Mouse (Mus musculus) lung, postnatal 10 days (tissue): Measurements from ENCODE around the gene Gckr.
A peak's percentile ranks its signal among the peaks of the same experiment; 100 is the strongest.

Source experiments
- DNase-seq: peaks from one replicate; pipeline ENCODE4 v3.0.0; 2021

Gckr gene

DNA sequence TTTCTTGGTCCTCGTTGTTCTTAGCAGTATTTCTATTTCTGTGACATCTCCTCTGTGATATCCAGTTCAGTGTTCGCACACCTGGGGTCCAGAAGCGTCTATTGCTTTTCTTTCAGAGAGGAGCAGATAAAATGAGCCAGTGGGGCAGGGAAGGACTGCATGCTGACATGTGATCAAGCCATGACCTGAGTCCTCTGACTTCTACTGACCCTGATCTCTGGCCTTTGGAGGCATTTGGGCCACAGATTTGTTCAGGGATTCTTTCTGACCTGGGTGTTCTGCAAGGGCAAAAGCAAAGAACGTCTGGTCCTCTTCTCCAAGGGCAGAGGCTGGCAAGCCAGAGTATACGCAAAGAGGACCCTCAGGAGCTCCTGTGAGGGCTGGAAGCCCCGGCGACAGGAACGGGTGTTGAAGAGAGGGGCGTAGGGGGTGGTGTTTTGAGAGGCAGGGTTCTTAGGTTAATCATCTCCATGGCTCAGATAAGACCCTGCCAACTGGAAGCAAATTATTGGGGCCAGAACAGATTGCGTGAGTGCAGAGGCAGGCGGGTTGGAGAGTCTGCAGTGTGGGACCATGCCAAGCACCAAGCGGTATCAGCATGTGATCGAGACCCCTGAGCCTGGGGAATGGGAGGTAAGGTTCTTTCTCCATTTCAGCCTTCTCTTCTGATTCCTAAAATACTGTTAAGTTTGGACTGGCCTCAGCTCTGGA is at the start of gene Gckr:
Gene Gckr (plus strand): TSS at position 397 of the 711 bp plus-strand sequence.
- no peak for DNase-seq

GRCm38 (mm10) chr5:31250716-31251115 is 46.5 kb upstream of the Gckr start:
- no peak for DNase-seq

- DNase-seq: peak; percentile 73
Observed at GRCm38 (mm10) chr5:31251541-31252101, 45.6 kb upstream of the Gckr start, which contains the start of gene Krtcap3. TSS of gene Krtcap3 (plus strand) at chr5:31251691.

DNA sequence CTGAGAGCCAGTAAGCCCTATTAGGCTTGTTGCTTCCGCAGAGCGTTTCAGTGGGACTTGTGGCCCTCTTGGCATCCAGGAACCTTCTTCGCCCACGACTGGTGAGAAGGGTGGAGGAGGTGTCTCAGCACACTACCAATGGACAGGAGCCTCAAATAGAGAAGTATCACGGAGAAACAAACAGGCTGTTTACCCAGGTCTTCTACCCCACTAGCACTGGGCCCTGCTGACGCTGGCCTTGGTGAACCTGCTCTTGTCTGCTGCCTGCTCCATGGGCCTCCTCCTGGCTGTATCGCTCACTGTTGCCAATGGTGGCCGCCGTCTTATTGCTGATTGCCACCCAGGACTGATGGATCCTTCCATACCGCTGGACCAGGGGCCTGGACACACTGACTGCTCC is 45.1 kb upstream of the Gckr start:
- no peak for DNase-seq

GRCm38 (mm10) chr5:31252795-31253545 is 44.3 kb upstream of the Gckr start:
- no peak for DNase-seq

- no peak for DNase-seq
Observed at GRCm38 (mm10) chr5:31253806-31254205, 43.4 kb upstream of the Gckr start.

DNA sequence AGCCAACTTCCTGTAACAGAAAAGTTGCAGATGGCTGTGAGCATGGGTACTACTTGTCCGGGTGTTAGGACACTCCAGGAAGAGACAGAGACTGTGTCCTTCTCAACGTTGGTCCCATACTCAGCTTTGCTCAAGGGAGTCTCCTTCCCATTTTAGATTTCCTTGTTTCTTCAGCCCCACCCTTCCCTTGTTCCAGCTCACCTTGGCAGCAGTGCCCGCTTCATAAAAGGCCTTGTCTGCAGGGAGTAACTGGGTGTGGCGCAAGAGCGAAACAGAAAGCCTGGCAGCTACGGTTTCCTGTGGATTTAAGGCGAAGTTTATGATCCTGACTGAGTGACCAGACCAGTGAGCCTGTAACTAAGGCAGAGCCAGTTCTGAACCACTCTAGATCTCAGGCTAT is 42.8 kb upstream of the Gckr start:
- DNase-seq: peak; percentile 78

- no peak for DNase-seq
Observed at GRCm38 (mm10) chr5:31254901-31255300, 42.3 kb upstream of the Gckr start.

DNA sequence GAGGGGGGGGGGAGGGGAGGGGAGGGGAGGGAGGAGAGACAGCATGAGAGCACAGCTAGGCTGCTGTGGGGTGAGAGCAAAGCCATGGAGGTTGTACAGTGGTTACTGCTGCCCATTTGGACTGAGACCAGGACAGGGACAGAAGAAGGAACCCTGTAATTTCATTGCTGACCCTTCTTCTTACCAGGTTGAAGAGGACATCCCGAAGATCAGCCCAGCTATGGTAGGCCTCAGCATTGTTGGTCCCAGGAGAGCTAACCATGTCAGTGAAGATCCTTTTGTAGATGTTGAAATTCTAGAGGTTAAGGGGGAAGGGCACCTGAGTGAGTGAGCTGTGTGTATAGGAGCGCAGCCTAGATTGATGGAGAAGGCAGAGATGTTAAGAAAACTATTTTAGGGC is 41.9 kb upstream of the Gckr start:
- no peak for DNase-seq

GRCm38 (mm10) chr5:31255971-31256370 is 41.3 kb upstream of the Gckr start:
- DNase-seq: no peak

DNA sequence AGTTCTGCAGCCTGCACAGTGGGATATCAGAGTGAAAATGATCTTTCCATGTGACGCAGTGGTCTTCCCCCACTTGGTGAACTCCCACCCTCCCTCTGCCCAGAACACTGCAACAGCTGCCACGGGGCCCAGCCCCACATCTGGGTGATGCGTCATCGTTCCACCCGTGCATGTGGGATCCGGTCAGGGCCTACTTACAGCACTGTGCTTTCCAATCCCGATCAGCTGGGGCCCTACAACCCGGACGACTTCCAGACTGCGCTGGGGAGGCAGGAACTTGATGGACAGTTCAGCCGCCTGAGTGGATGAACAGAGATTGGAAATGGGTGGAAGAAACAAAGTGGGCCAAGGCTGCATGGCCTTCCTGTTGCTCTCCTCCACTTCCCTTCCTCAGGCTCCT is 39.6 kb upstream of the Gckr start:
- no peak for DNase-seq

DNA sequence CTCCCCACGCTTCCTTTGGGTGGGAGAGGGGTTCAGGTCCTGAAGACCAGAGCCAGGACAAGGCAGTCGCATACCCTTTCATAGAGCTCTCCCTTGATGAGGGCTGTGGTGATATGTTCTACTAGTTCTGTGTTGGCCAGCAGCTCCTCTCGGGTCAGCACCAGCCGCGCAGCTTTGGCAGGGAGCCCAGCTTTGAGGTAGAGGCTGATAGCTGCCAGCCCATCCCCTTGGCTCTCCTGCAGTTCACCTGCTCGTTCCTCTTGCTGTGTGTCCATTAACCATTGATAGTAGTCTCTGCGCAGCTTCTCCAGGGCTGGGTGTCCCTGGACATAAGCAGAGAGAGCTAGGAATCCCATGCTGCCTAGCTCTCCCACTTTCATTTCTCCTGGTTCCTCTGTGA is 31.1 kb upstream of the Gckr start:
- DNase-seq: no peak

DNA sequence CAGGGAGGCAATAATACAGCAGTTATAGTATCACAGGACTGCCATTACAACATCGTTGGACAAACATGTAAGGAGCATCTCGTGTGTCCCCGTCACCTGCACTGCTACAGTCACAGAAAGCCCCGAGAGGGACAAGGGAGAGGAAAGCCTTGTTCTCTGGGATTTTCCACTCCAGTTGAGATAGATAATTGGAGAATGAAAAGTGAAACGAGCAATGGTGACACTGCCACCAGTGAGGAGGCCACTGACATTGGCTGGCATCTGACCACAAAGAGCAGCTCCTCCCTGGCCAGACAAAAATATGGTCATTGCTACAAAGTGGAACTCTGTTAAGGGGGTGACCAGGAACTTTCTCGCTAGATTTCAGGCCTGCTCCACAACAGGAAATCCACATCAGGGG is 29.6 kb upstream of the Gckr start:
- no peak for DNase-seq

- DNase-seq: no peak
Observed at GRCm38 (mm10) chr5:31273018-31273417, 24.2 kb upstream of the Gckr start.

GRCm38 (mm10) chr5:31279245-31279988 is 17.8 kb upstream of the Gckr start:
- no peak for DNase-seq

GRCm38 (mm10) chr5:31288225-31288624 is 9.0 kb upstream of the Gckr start:
- DNase-seq: no peak

DNA sequence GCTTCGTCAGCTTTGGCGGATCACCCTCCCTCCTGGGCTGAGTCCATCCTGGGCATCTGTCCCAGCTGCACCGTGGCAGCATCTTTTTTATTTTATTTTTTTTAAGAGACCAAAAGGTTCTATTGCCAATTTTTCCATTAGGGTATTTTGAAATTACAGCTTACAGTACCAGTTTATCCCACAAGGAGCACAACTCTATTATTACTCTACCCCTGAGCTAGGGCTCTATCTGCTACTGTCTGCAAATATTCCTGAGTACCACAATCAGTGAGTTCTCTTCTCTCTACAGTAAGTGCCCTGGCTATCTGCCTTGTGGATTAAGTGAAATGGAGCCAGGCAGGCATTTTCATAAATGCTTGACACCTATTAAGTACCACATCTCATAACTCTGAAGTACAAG is 8.6 kb upstream of the Gckr start:
- DNase-seq: no peak

DNA sequence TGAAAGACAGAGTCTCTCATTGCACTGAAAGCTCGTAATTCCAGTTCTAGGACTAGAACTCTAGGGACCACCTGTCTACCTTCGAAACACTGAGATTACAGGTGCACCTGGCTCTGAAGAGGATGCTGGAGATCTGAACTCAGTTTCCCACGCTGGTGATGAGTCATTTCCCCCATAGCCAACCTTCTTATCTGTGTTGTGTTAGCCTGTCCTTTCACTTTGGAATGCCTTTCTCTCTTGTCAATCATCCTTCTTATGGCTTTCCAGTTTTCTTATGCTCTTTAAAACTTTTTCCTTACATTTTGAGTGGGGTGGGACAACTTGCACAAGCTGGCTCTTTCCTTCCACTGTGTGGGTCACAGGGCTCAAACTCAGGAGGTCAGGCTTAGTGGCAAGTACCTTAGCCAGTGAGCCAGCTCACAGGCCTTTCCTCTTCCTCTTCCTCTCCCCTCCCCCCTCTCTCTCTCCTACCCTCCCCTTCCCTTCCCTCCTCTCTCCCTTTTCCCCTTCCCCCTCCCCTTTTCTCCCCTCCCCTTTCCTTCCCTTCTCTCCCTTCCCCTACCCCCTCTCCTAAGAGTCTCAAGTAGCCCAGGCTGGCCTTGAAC is 7.5 kb upstream of the Gckr start:
- no peak for DNase-seq

DNA sequence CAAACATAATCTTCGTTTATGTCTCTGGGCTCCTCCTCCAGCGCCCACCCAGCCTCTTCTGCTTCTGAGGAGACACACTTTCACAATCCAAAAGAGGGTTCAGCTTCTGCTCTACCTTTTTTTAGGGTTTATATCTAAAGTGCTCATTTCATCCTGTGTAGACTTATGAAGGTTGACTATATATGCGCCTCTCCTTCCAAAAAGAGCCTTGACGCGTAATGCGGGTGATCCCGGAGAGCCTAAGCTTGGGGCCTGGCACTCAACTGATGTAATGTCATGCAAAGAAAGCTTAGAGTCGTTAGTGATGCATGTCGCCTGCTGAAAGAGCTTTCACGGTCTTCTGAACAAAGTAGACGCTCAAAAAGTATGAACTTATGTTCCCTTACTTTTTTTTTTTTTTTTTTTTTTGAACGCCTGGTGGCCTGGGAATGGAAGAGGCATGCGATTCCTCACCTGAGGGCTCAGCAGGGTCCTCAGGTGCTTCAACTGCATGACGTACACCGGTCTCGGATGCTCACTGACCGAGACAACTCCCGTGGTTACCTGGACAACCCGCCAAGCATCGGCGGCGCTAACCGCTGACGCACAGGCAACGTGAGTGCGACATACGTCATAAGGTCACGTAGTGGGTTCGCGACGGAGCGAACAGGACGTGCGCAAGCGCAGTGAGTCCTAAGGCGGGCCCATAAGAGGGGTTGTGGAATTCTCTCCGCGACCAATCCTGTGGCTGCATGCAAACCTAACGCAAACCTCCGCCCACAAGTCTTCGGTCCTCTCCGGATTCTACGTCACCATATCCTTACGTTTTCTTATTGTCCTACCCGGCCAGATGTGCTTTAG is 6.5 kb upstream of the Gckr start, which contains the start of gene Ift172:
Gene Ift172 (minus strand): TSS at position 596 of the 840 bp plus-strand sequence.
- peak; percentile 98 for DNase-seq

- no peak for DNase-seq
Observed at GRCm38 (mm10) chr5:31291361-31291688, 5.9 kb upstream of the Gckr start.

GRCm38 (mm10) chr5:31294964-31295605 is 2.2 kb upstream of the Gckr start:
- no peak for DNase-seq
